Mouse (Mus musculus) G1E-ER4 (cell line): Measurements from ENCODE around the gene Psmb2. TPM values are rescaled to one million over a fixed set of nuclear protein-coding genes. Genes with fewer than 3 reads are reported as not detected.

Experiments
- GATA1 ChIP-seq: IDR thresholded peaks from one replicate; pipeline ENCODE4 v1.8.0; 2012; ENCODE audit warnings: low read length, inconsistent platforms
- polyA plus RNA-seq: library from polyadenylated mRNA; stranded (reverse); fragments of >175 nt; gene quantifications from 2 replicates; pipeline ENCODE4 v1.2.3, GENCODE M21; 2012

Gene Psmb2
- 124 and 160 TPM in 2 replicates for polyA plus RNA-seq

- no peak for TF ChIP-seq GATA1
Measured at GRCm38 (mm10) chr4:126677054-126678003, at the start of gene Psmb2. Gene Psmb2, plus strand, starts transcription at chr4:126677630.

GRCm38 (mm10) chr4:126631922-126632321 lies 45.5 kb upstream of the Psmb2 start:
- no peak for TF ChIP-seq GATA1

- no peak for TF ChIP-seq GATA1
Measured at GRCm38 (mm10) chr4:126632668-126633067, 44.8 kb upstream of the Psmb2 start.

GRCm38 (mm10) chr4:126636330-126636729 lies 41.1 kb upstream of the Psmb2 start:
- no peak for TF ChIP-seq GATA1

GRCm38 (mm10) chr4:126637446-126637845 lies 40.0 kb upstream of the Psmb2 start:
- no peak for TF ChIP-seq GATA1

- TF ChIP-seq GATA1, result no peak
Measured at GRCm38 (mm10) chr4:126639339-126639738, 38.1 kb upstream of the Psmb2 start.

GRCm38 (mm10) chr4:126641901-126642300 lies 35.5 kb upstream of the Psmb2 start:
- TF ChIP-seq GATA1, result no peak

GRCm38 (mm10) chr4:126643815-126644214 lies 33.6 kb upstream of the Psmb2 start:
- TF ChIP-seq GATA1, result no peak

GRCm38 (mm10) chr4:126644333-126644963 lies 33.0 kb upstream of the Psmb2 start:
- no peak for TF ChIP-seq GATA1

GRCm38 (mm10) chr4:126647996-126648910 lies 29.2 kb upstream of the Psmb2 start:
- TF ChIP-seq GATA1, result no peak

- TF ChIP-seq GATA1, result no peak
Measured at GRCm38 (mm10) chr4:126653148-126653547, 24.3 kb upstream of the Psmb2 start.

GRCm38 (mm10) chr4:126655356-126655755 lies 22.1 kb upstream of the Psmb2 start:
- no peak for TF ChIP-seq GATA1

GRCm38 (mm10) chr4:126661249-126661648 lies 16.2 kb upstream of the Psmb2 start:
- TF ChIP-seq GATA1, result no peak

GRCm38 (mm10) chr4:126667075-126667474 lies 10.4 kb upstream of the Psmb2 start:
- TF ChIP-seq GATA1, result no peak

GRCm38 (mm10) chr4:126682298-126682697 lies 4.9 kb downstream of the Psmb2 start:
- TF ChIP-seq GATA1, result peak; percentile 61
